Mouse (Mus musculus): ENCODE measurements around the gene Kcnh2. TPM values are rescaled to one million over a fixed set of nuclear protein-coding genes. Genes with fewer than 3 reads are reported as not detected.

The Kcnh2 gene
- polyA plus RNA-seq, 1 experiment from 2014 or later, result 2.7 TPM

GRCm38 (mm10) chr5:24343379-24343778 is 8.0 kb downstream of the Kcnh2 start:
- Histone ChIP-seq H3K4me2 (replicated peaks) (no peak overlapping the region), H3K27ac (no peak overlapping the region), H3K9me3 (no peaks in the 10 kb centered on the region), H3K36me3 (no peaks in the 10 kb centered on the region), H3K4me1 (peaks cover 17% of the 10 kb centered on the region), H3K4me3 (no peak overlapping the region), H3K9ac (no peak overlapping the region), H3K27me3 (peaks cover 39% of the 10 kb centered on the region)
- no peak for ATAC-seq (ENCODE audit: low FRiP score, low read depth)

GRCm38 (mm10) chr5:24342966-24343365 is 8.4 kb downstream of the Kcnh2 start:
- H3K4me3 ChIP-seq, result no peak overlapping the region
- H3K27me3 ChIP-seq, result peaks cover 35% of the 10 kb centered on the region
- no peak overlapping the region for H3K9ac ChIP-seq
- peaks cover 15% of the 10 kb centered on the region for H3K4me1 ChIP-seq
- ATAC-seq (ENCODE audit: low FRiP score, low read depth), result no peak
- no peak overlapping the region for H3K27ac ChIP-seq
- WGBS, result 56% methylated on average over 8 of the region's 8 CpGs
- H3K9me3 ChIP-seq, result no peaks in the 10 kb centered on the region
- no peaks in the 10 kb centered on the region for H3K36me3 ChIP-seq
- no peak overlapping the region for H3K4me2 ChIP-seq (replicated peaks)

GRCm38 (mm10) chr5:24342205-24342963 is 9.0 kb downstream of the Kcnh2 start:
- no peak overlapping the region for H3K9ac ChIP-seq
- no peak overlapping the region for H3K4me2 ChIP-seq (replicated peaks)
- H3K4me1 ChIP-seq, result peaks cover 18% of the 10 kb centered on the region
- no peaks in the 10 kb centered on the region for H3K9me3 ChIP-seq
- H3K4me3 ChIP-seq, result no peak overlapping the region
- H3K36me3 ChIP-seq, result no peaks in the 10 kb centered on the region
- ATAC-seq (ENCODE audit: low FRiP score, low read depth), result no peak
- peaks cover 29% of the 10 kb centered on the region for H3K27me3 ChIP-seq
- 80% methylated on average over 14 of the region's 14 CpGs for WGBS
- H3K27ac ChIP-seq, result no peak overlapping the region

- H3K9me3 ChIP-seq, result no peaks in the 10 kb centered on the region
- H3K4me2 ChIP-seq (replicated peaks), result no peak overlapping the region
- H3K36me3 ChIP-seq, result no peaks in the 10 kb centered on the region
- H3K4me3 ChIP-seq, result no peak overlapping the region
- ATAC-seq (ENCODE audit: low FRiP score, low read depth), result no peak
- H3K4me1 ChIP-seq, result peaks cover 9% of the 10 kb centered on the region
- WGBS, result 57% methylated on average over 2 of the region's 2 CpGs
- no peak overlapping the region for H3K27ac ChIP-seq
- H3K27me3 ChIP-seq, result no peaks in the 10 kb centered on the region
- H3K9ac ChIP-seq, result no peak overlapping the region
Measured at GRCm38 (mm10) chr5:24337821-24338220, 13.6 kb downstream of the Kcnh2 start.

- H3K27ac ChIP-seq, result no peak overlapping the region
- H3K4me1 ChIP-seq, result peaks cover 9% of the 10 kb centered on the region
- no peaks in the 10 kb centered on the region for H3K27me3 ChIP-seq
- H3K9ac ChIP-seq, result no peak overlapping the region
- H3K36me3 ChIP-seq, result no peaks in the 10 kb centered on the region
- no peak for ATAC-seq (ENCODE audit: low FRiP score, low read depth)
- H3K4me2 ChIP-seq (replicated peaks), result no peak overlapping the region
- WGBS, result 38% methylated on average over 9 of the region's 9 CpGs
- no peaks in the 10 kb centered on the region for H3K9me3 ChIP-seq
- no peak overlapping the region for H3K4me3 ChIP-seq
Measured at GRCm38 (mm10) chr5:24337366-24337765, 14.0 kb downstream of the Kcnh2 start.

GRCm38 (mm10) chr5:24335888-24336511 is 15.4 kb downstream of the Kcnh2 start:
- H3K9ac ChIP-seq, result no peak overlapping the region
- no peaks in the 10 kb centered on the region for H3K9me3 ChIP-seq
- peaks cover 9% of the 10 kb centered on the region for H3K4me1 ChIP-seq
- no peak overlapping the region for H3K4me2 ChIP-seq (replicated peaks)
- H3K36me3 ChIP-seq, result no peaks in the 10 kb centered on the region
- ATAC-seq (ENCODE audit: low FRiP score, low read depth), result peak; percentile 63
- H3K27ac ChIP-seq, result no peak overlapping the region
- WGBS, result 29% methylated on average over 3 of the region's 3 CpGs
- H3K27me3 ChIP-seq, result no peaks in the 10 kb centered on the region
- no peak overlapping the region for H3K4me3 ChIP-seq

GRCm38 (mm10) chr5:24334749-24335148 is 16.7 kb downstream of the Kcnh2 start:
- H3K9ac ChIP-seq, result no peak overlapping the region; the same call in 1 of the 2 replicates
- H3K9me3 ChIP-seq, result no peaks in the 10 kb centered on the region
- no peak overlapping the region for H3K27ac ChIP-seq
- no peak overlapping the region for H3K4me3 ChIP-seq
- H3K27me3 ChIP-seq, result no peaks in the 10 kb centered on the region
- H3K4me1 ChIP-seq, result peaks cover 14% of the 10 kb centered on the region
- 20% methylated on average over 3 of the region's 3 CpGs for WGBS
- no peaks in the 10 kb centered on the region for H3K36me3 ChIP-seq
- no peak for ATAC-seq (ENCODE audit: low FRiP score, low read depth)
- H3K4me2 ChIP-seq (replicated peaks), result no peak overlapping the region

- H3K27ac ChIP-seq, result no peak overlapping the region
- H3K27me3 ChIP-seq, result no peaks in the 10 kb centered on the region
- 79% methylated on average over 4 of the region's 4 CpGs for WGBS
- no peaks in the 10 kb centered on the region for H3K36me3 ChIP-seq
- ATAC-seq (ENCODE audit: low FRiP score, low read depth), result no peak
- no peak overlapping the region for H3K9ac ChIP-seq
- no peaks in the 10 kb centered on the region for H3K9me3 ChIP-seq
- peaks cover 24% of the 10 kb centered on the region for H3K4me1 ChIP-seq
- no peak overlapping the region for H3K4me3 ChIP-seq
- H3K4me2 ChIP-seq (replicated peaks), result no peak overlapping the region
Measured at GRCm38 (mm10) chr5:24332401-24332800, 19.0 kb downstream of the Kcnh2 start.

- Histone ChIP-seq H3K27ac (no peak overlapping the region), H3K4me2 (replicated peaks) (peak overlapping the region; percentile 76), H3K4me3 (peak overlapping the region; percentile 39; the same call in 1 of the 2 replicates)
Measured at GRCm38 (mm10) chr5:24329965-24330298, 21.5 kb downstream of the Kcnh2 start.

GRCm38 (mm10) chr5:24329212-24329964 is 22.0 kb downstream of the Kcnh2 start:
- WGBS, result 2% methylated on average over 25 of the region's 27 CpGs
- Histone ChIP-seq H3K36me3 (no peaks in the 10 kb centered on the region), H3K4me1 (peaks cover 28% of the 10 kb centered on the region), H3K9ac (peak overlapping the region; percentile 46), H3K9me3 (no peaks in the 10 kb centered on the region), H3K27me3 (peaks cover 28% of the 10 kb centered on the region), H3K4me3 (peak overlapping the region; percentile 39), H3K4me2 (replicated peaks) (peak overlapping the region; percentile 76), H3K27ac (no peak overlapping the region; the same call in 1 of the 2 replicates)
- ATAC-seq (ENCODE audit: low FRiP score, low read depth), result peak; percentile 77

More at GRCm38 (mm10) chr5:24329965-24330298, 21.5 kb downstream of the Kcnh2 start:
- Histone ChIP-seq H3K36me3 (no peaks in the 10 kb centered on the region), H3K27me3 (peaks cover 23% of the 10 kb centered on the region), H3K9ac (peak overlapping the region; percentile 46; the same call in 1 of the 2 replicates), H3K4me1 (peaks cover 28% of the 10 kb centered on the region), H3K9me3 (no peaks in the 10 kb centered on the region)
- no peak for ATAC-seq (ENCODE audit: low FRiP score, low read depth)
- 36% methylated on average over 5 of the region's 5 CpGs for WGBS

- Histone ChIP-seq H3K4me3 (peak overlapping the region; percentile 39), H3K4me1 (peaks cover 28% of the 10 kb centered on the region), H3K9ac (peak overlapping the region; percentile 46), H3K27ac (no peak overlapping the region), H3K36me3 (no peaks in the 10 kb centered on the region), H3K4me2 (replicated peaks) (peak overlapping the region; percentile 76), H3K9me3 (no peaks in the 10 kb centered on the region), H3K27me3 (peaks cover 34% of the 10 kb centered on the region)
- ATAC-seq (ENCODE audit: low FRiP score, low read depth), result no peak; the same call in 1 of the 2 replicates
- 66% methylated on average over 6 of the region's 6 CpGs for WGBS
Measured at GRCm38 (mm10) chr5:24328813-24329211, 22.6 kb downstream of the Kcnh2 start.

- no peaks in the 10 kb centered on the region for H3K36me3 ChIP-seq
- ATAC-seq (ENCODE audit: low FRiP score, low read depth), result no peak
- H3K27ac ChIP-seq, result no peak overlapping the region
- H3K9ac ChIP-seq, result no peak overlapping the region
- H3K27me3 ChIP-seq, result peaks cover 48% of the 10 kb centered on the region
- 73% methylated on average over 4 of the region's 4 CpGs for WGBS
- H3K4me1 ChIP-seq, result peaks cover 37% of the 10 kb centered on the region
- H3K9me3 ChIP-seq, result no peaks in the 10 kb centered on the region
- H3K4me2 ChIP-seq (replicated peaks), result no peak overlapping the region
- H3K4me3 ChIP-seq, result no peak overlapping the region
Measured at GRCm38 (mm10) chr5:24326842-24327417, 24.5 kb downstream of the Kcnh2 start.

Measured in limb, embryonic 13.5 days (tissue).